Comparison of ENCODE assay signal across 13 mouse cellular contexts in the genomic region with DNA sequence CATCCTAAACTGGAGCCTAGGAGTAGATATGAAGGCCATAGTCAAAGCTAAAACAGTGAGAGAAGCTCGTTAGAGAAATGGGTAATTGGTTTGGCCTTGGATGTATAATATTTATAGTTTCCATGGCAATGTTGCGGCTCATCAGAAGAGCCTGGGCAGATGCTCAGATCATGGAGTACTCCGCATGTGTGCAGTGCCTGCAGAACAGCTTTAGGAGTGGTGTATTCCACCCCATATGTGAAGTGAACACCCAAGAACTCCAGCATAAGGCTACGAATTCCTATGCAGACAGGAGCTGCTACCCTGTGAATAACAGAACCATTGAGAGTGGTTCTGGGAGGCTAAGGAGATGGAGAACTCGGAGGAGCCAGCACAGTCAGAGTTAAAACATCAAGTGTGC.
"Had no signal": no experiment of that assay in that cellular context is flagged by ENCODE, and none has a peak within 500 bp of the region (broad histone marks: within the 10 kb centered on the region; RNA-seq: fewer than 3 reads in every experiment).

No protein-coding gene starts in this region.

- H3K9ac ChIP-seq: limb, embryonic 13.5 days; liver, embryonic 14.5 days; midbrain, embryonic 12.5 days; neural tube, embryonic 13.5 days had no signal

- H3K27me3 ChIP-seq: limb, embryonic 13.5 days; midbrain, embryonic 12.5 days; neural tube, embryonic 13.5 days had no signal

- H3K4me2 ChIP-seq: limb, embryonic 13.5 days; midbrain, embryonic 12.5 days; neural tube, embryonic 13.5 days had no signal

- DNase-seq: kidney, adult 11 months; kidney, adult 9 months; kidney, postnatal 14 days; left cerebral cortex, postnatal 4 days; lung, adult 18-20 months; retina, postnatal 1 day; right cerebral cortex, postnatal 14 days; thymus, postnatal 36 days had no signal

- ATAC-seq: midbrain, embryonic 16.5 days had no signal

- H3K4me3 ChIP-seq: limb, embryonic 13.5 days; midbrain, embryonic 12.5 days; neural tube, embryonic 13.5 days had no signal

- H3K9me3 ChIP-seq: limb, embryonic 13.5 days; midbrain, embryonic 12.5 days; neural tube, embryonic 13.5 days had no signal

- H3K27ac ChIP-seq: limb, embryonic 13.5 days; liver, embryonic 14.5 days; midbrain, embryonic 12.5 days; neural tube, embryonic 13.5 days had no signal

- H3K36me3 ChIP-seq: midbrain, embryonic 12.5 days had no signal
